Mouse (Mus musculus) stomach, embryonic 14.5 days (tissue): ENCODE results near the gene Slc18b1. TPM values are rescaled to one million over a fixed set of nuclear protein-coding genes. Genes with fewer than 3 reads are reported as not detected.

Source experiments
- ATAC-seq: fragments of 200-750 bp; cut with Nextera tagmentation; 2 replicates; pipeline ENCODE4 v1.8.0; 2017; ENCODE audit warnings: low read depth, moderate TSS enrichment; ENCODE audit not compliant: insufficient number of reproducible peaks, insufficient read depth, low FRiP score
- H3K27ac ChIP-seq: fragments of 300-500 bp; sonication (generic); 2 replicates; pipeline ENCODE4 v1.5.1; 2014; ENCODE audit warnings: mild to moderate bottlenecking, low read length, moderate library complexity, mixed read lengths
- H3K27me3 ChIP-seq: fragments of 300-500 bp; sonication (generic); 2 replicates; pipeline ENCODE4 v1.6.1; 2014; ENCODE audit warnings: low read length, control low read depth, mixed read lengths; ENCODE audit not compliant: control insufficient read depth, insufficient read depth
- H3K36me3 ChIP-seq: fragments of 300-500 bp; sonication (generic); 2 replicates; pipeline ENCODE4 v1.6.1; 2014; ENCODE audit warnings: mild to moderate bottlenecking, control low read depth, low read length, moderate library complexity, mixed read lengths; ENCODE audit not compliant: control insufficient read depth, insufficient read depth
- H3K4me1 ChIP-seq: fragments of 300-500 bp; sonication (generic); 2 replicates; pipeline ENCODE4 v1.6.1; 2014; ENCODE audit warnings: low read length, control low read depth, mixed read lengths; ENCODE audit not compliant: control insufficient read depth, insufficient read depth
- H3K4me2 ChIP-seq: fragments of 300-500 bp; sonication (generic); replicated peaks from 2 replicates; pipeline ENCODE4 v1.6.1; 2014; ENCODE audit warnings: low read depth, low read length, control low read depth
- H3K4me3 ChIP-seq: fragments of 300-500 bp; sonication (generic); 2 replicates; pipeline ENCODE4 v1.5.1; 2014; ENCODE audit warnings: low read depth, low read length, control low read depth
- H3K9ac ChIP-seq: fragments of 300-500 bp; sonication (generic); replicated peaks from 2 replicates; pipeline ENCODE4 v1.6.1; 2014; ENCODE audit warnings: low read depth, mild to moderate bottlenecking, control low read depth, low read length, moderate library complexity, mixed read lengths
- H3K9me3 ChIP-seq: fragments of 300-500 bp; sonication (generic); 2 replicates; pipeline ENCODE4 v1.6.1; 2016; ENCODE audit warnings: low read depth, low read length, control low read depth; ENCODE audit not compliant: control insufficient read depth
- WGBS: fragments of 180-500 bp; shearing (Covaris S2); extraction: QIAGEN DNeasy Blood & Tissue Kit; methylation state at CpG from one replicate; pipeline ENCODE4 v1.1.7; 2014; 5-methylcytosine and 5-hydroxymethylcytosine counted together
- polyA plus RNA-seq: library from polyadenylated mRNA; unstranded; fragments of >200 nt; fragmentation: Nextera tagmentation; extraction: Ambion mirVana; gene quantifications from 2 replicates; pipeline ENCODE4 v1.2.1, GENCODE M21; 2014

Slc18b1 gene
- polyA plus RNA-seq: 17.3 and 23.7 TPM in 2 replicates

DNA sequence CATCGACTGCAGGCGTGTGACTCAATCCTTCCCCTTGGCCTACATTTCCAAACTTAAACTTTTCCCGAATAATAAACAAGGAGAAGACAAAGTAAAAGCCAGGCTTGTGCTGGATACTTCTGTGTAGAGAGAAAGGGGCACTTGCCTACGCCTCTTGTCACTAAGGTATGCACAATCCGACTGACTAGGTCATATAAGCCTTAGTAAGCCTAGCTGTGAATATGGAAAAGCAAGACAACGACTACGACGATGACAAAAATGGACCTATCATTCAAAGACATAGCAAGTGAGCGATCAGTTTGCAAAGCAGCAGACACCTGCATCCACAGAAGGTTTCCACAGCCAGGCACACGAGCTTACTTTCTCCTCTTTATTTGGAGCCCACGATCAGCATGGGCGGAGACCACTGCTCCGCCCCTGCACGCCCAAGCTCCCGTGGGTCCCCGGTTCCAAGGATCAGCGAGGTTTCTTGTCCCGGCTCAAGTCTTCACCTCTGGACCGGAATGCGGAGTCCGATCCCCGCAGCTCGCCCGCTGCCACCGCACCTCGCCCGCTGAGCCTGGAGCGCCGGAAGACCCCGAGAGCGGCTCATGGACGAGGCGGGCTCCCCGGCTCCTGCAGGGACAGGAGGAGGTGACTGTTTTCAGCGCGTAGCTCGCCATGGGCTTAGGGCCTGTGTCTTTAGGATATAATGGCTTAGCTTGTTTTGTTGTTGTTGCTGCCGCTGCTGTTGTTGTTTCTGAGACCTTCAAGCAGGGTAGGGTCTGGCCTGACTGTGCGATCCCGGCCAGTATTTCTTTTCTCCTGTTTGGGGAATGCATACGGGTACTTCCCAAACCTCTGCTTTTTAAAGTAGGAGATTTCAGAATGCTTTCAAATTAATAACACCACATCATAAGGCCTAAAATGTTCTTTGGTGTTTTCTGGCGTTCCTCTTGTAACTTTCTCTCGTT is at the start of gene Slc18b1:
TSS of gene Slc18b1 (plus strand) at position 436 of the 953 bp plus-strand sequence.
- peak within 1 kb of the TSS; percentile 67 for H3K4me2 ChIP-seq
- no peaks in the 10 kb centered on the region for H3K36me3 ChIP-seq
- H3K4me3 ChIP-seq: peak within 1 kb of the TSS; percentile 72
- H3K9ac ChIP-seq: peak within 1 kb of the TSS; percentile 72
- no peaks in the 10 kb centered on the region for H3K27me3 ChIP-seq
- ATAC-seq: peak; percentile 61; the same call in 1 of the 2 replicates
- 0 out of 2 replicates have a peak within 1 kb of the TSS, but pooled peaks have one; percentile 27 for H3K27ac ChIP-seq
- 6% methylated on average over 43 of the region's 43 CpGs for WGBS
- peaks cover 3% of the 10 kb centered on the region; the same call in 1 of the 2 replicates for H3K4me1 ChIP-seq
- H3K9me3 ChIP-seq: no peaks in the 10 kb centered on the region

- Histone ChIP-seq H3K36me3 (no peaks in the 10 kb centered on the region), H3K4me2 (no peak overlapping the region), H3K4me3 (no peak overlapping the region), H3K4me1 (no peaks in the 10 kb centered on the region), H3K27me3 (no peaks in the 10 kb centered on the region), H3K9me3 (no peaks in the 10 kb centered on the region), H3K27ac (no peak overlapping the region), H3K9ac (no peak overlapping the region)
- ATAC-seq: no peak
- 34% methylated on average over 7 of the region's 7 CpGs for WGBS
These were observed 42.6 kb upstream of the Slc18b1 start for GRCm38 (mm10) chr10:23754166-23754565.

DNA sequence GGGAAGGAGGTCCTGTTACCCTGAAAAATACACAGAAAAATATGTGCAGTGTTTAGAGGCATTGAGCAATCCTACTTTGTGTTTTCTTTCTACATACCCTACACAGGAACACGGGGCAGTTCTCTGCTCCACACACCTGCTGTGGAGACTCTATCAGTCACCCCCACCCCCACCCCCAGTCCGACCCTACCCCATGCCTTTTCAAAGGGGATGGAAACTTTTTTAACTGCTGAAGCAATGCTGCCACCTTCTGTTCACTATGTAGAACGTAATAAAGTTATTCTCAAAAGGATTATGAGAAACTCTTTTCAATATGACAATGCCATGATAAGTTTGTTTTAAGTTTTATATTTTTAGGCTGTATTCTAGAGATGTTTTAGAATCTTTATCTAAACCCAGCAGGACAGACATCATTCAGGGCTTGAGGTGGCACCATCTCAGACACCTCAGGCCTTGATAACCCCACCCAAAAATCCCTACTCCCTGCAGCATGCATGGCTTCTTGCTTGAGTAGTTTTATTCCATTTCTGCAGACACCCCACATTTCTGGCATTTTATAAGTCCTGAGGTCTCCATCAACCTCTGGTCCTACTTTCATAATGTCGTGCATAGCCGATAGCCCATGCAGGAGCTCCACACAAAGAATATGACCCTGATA is 19.4 kb upstream of the Slc18b1 start:
- no peaks in the 10 kb centered on the region for H3K27me3 ChIP-seq
- H3K4me2 ChIP-seq: no peak overlapping the region

DNA sequence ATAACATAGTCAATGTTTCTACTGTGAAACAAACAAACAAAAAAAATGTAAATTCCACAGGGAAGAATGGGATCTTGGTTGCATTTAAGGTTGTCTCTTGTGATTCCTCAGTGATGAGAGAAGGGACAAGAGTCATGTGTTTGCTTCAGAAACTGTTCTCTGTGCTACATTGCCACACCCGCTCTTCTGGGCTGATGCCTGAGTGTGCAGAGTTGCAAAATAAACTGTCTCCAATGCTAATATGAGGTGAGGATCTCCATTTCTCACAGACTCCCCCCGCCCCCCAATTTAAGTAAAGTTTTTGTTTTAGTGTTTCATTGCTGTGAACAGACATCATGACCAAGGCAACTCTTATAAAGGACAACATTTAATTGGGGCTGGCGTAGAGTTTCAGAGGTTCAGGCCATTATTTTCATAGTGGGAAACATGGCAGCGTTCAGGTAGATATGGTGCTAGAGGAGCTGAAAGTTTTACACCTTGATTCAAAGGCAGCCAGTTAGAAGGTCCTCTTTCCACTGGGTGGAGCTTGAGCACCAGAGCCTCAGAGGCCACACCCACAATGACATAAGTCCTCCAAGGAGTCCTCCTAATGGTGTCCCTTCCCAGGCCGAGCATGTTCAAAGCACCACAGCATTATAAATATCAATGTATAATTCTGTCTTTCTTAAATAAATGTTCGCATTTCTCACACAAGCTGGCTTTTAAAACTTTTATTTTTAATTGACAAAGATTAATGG is 16.1 kb upstream of the Slc18b1 start:
- H3K27me3 ChIP-seq: no peaks in the 10 kb centered on the region
- H3K4me3 ChIP-seq: no peak overlapping the region
- no peak overlapping the region for H3K9ac ChIP-seq
- 0 out of 2 replicates have a peak, but pooled peaks have one; percentile 46 for ATAC-seq
- 77% methylated on average over 6 of the region's 6 CpGs for WGBS
- H3K4me2 ChIP-seq: no peak overlapping the region
- no peak overlapping the region for H3K27ac ChIP-seq
- peaks cover 28% of the 10 kb centered on the region for H3K36me3 ChIP-seq
- peaks cover 3% of the 10 kb centered on the region for H3K4me1 ChIP-seq
- no peaks in the 10 kb centered on the region for H3K9me3 ChIP-seq

More for the DNA sequence above, 19.4 kb upstream of the Slc18b1 start:
- Histone ChIP-seq H3K4me1 (no peaks in the 10 kb centered on the region), H3K36me3 (no peaks in the 10 kb centered on the region), H3K9ac (no peak overlapping the region), H3K9me3 (no peaks in the 10 kb centered on the region), H3K4me3 (no peak overlapping the region), H3K27ac (no peak overlapping the region)
- WGBS: 35% methylated on average over 5 of the region's 5 CpGs
- ATAC-seq: no peak; the same call in 1 of the 2 replicates

DNA sequence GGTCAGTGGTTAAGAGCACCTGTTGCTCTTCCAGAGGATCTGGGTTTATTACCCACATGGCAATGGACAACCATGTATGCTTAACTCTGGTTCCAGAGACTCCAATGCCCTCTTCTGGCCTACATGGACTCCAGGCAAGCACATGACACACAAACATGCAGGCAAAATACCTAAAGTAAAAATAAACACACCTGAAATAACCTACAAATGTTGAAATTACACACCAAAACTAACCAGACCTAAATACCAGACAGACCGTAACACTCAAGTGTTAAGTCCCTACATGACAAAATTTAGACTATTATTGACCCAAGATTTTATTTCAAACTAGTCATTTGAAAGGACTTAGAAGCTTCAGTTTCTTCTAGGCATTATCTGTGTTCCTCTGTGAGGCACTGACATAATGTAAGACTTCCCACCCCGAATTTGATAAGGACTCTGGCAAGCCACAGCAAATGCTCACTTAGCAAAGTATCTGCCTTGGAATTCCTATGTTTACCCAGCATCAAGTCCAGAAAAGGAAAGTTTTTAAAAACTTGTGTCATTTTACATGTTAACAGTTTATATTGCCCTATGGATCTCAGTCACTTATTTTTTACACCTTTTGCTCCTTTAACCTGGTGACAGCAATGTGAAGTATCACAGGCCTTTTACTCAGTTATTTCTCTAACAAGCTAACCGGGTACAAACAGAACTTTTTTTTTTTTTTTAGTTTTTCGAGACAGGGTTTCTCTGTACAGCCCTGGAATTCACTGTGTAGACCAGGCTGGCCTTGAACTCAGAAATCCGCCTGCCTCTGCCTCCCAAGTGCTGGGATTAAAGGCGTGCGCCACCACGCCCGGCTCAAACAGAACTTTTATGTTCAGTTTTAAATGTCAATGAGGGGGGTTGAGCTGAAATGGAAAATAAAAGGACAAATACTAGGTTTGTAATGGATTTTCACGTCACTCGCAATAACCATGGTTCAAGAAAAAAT is 14.7 kb upstream of the Slc18b1 start:
- no peaks in the 10 kb centered on the region for H3K9me3 ChIP-seq
- H3K4me2 ChIP-seq: no peak overlapping the region
- H3K4me1 ChIP-seq: peaks cover 8% of the 10 kb centered on the region
- ATAC-seq: no peak
- H3K9ac ChIP-seq: no peak overlapping the region
- no peak overlapping the region for H3K27ac ChIP-seq
- no peak overlapping the region for H3K4me3 ChIP-seq
- H3K27me3 ChIP-seq: no peaks in the 10 kb centered on the region
- 78% methylated on average over 11 of the region's 11 CpGs for WGBS
- peaks cover 33% of the 10 kb centered on the region for H3K36me3 ChIP-seq

GRCm38 (mm10) chr10:23782855-23783492 is 13.8 kb upstream of the Slc18b1 start:
- ATAC-seq: no peak
- H3K27ac ChIP-seq: no peak overlapping the region
- H3K36me3 ChIP-seq: peaks cover 33% of the 10 kb centered on the region
- H3K9me3 ChIP-seq: no peaks in the 10 kb centered on the region
- no peak overlapping the region for H3K4me3 ChIP-seq
- 44% methylated on average over 2 of the region's 2 CpGs for WGBS
- no peak overlapping the region for H3K9ac ChIP-seq
- no peaks in the 10 kb centered on the region for H3K27me3 ChIP-seq
- peaks cover 8% of the 10 kb centered on the region for H3K4me1 ChIP-seq
- H3K4me2 ChIP-seq: no peak overlapping the region

- peaks cover 33% of the 10 kb centered on the region for H3K36me3 ChIP-seq
- no peak overlapping the region for H3K4me3 ChIP-seq
- H3K4me1 ChIP-seq: peaks cover 11% of the 10 kb centered on the region
- H3K27ac ChIP-seq: no peak overlapping the region
- WGBS: 30% methylated on average over 2 of the region's 2 CpGs
- no peak overlapping the region for H3K9ac ChIP-seq
- no peaks in the 10 kb centered on the region for H3K9me3 ChIP-seq
- H3K4me2 ChIP-seq: no peak overlapping the region
- ATAC-seq: no peak
- no peaks in the 10 kb centered on the region for H3K27me3 ChIP-seq
These were observed 13.3 kb upstream of the Slc18b1 start for GRCm38 (mm10) chr10:23783493-23783884.
